Mouse (Mus musculus) embryonic facial prominence, embryonic 12.5 days (tissue): ENCODE measurements around the gene Fcgr3. TPM values are rescaled to one million over a fixed set of nuclear protein-coding genes. Genes with fewer than 3 reads are reported as not detected.
"Not testable (repeated sequence)": the region's sequence is repeated elsewhere in the genome, so short reads cannot be mapped to it uniquely, and the experiment has no call there.

Experiments used
- ATAC-seq: fragments of 200-750 bp; cut with Nextera tagmentation; 2 replicates; pipeline ENCODE4 v1.8.0; 2017; ENCODE audit not compliant: insufficient number of reproducible peaks, insufficient read depth, low FRiP score, low TSS enrichment
- H3K27ac ChIP-seq: fragments of 300-500 bp; sonication (generic); 2 replicates; pipeline ENCODE4 v1.5.1; 2016; ENCODE audit warnings: mild to moderate bottlenecking
- H3K27me3 ChIP-seq: fragments of 300-500 bp; sonication (generic); 2 replicates; pipeline ENCODE4 v1.6.1; 2016; ENCODE audit warnings: mild to moderate bottlenecking, moderate library complexity
- H3K36me3 ChIP-seq: fragments of 300-500 bp; sonication (generic); 2 replicates; pipeline ENCODE4 v1.6.1; 2016; ENCODE audit warnings: mild to moderate bottlenecking
- H3K4me1 ChIP-seq: fragments of 300-500 bp; sonication (generic); 2 replicates; pipeline ENCODE4 v1.6.1; 2016
- H3K4me2 ChIP-seq: fragments of 300-500 bp; sonication (generic); replicated peaks from 2 replicates; pipeline ENCODE4 v1.6.1; 2016; ENCODE audit warnings: mild to moderate bottlenecking, moderate library complexity
- H3K4me3 ChIP-seq: fragments of 300-500 bp; sonication (generic); 2 replicates; pipeline ENCODE4 v1.5.1; 2016; ENCODE audit warnings: mild to moderate bottlenecking
- H3K9ac ChIP-seq: fragments of 300-500 bp; sonication (generic); 2 replicates; pipeline ENCODE4 v1.6.1; 2016; ENCODE audit warnings: mild to moderate bottlenecking, moderate library complexity
- H3K9me3 ChIP-seq: fragments of 300-500 bp; sonication (generic); 2 replicates; pipeline ENCODE4 v1.6.1; 2016; ENCODE audit warnings: mild to moderate bottlenecking, moderate library complexity
- WGBS: fragments of 180-500 bp; shearing (Covaris S2); methylation state at CpG from one replicate; pipeline ENCODE4 v1.1.7; 2016; 5-methylcytosine and 5-hydroxymethylcytosine counted together
- polyA plus RNA-seq: library from polyadenylated mRNA; unstranded; fragments of >200 nt; fragmentation: Nextera tagmentation; extraction: Ambion mirVana; gene quantifications from 2 replicates; pipeline ENCODE4 v1.2.1, GENCODE M21; 2016

Gene Fcgr3
- polyA plus RNA-seq, 1 experiment from 2014 or later = 6.5 TPM

- Histone ChIP-seq H3K9ac (peak overlapping the region; percentile 57), H3K27me3 (no peaks in the 10 kb centered on the region), H3K9me3 (no peaks in the 10 kb centered on the region), H3K27ac (peak overlapping the region; percentile 76), H3K4me1 (0 out of 2 replicates have a peak, but pooled peaks cover 4% of the 10 kb centered on the region), H3K36me3 (no peaks in the 10 kb centered on the region), H3K4me3 (peak overlapping the region; percentile 77), H3K4me2 (peak overlapping the region; percentile 54)
- under 1% methylated on average over 40 of the region's 40 CpGs for WGBS
- ATAC-seq = peak; percentile 80
These were observed 37.2 kb upstream of the Fcgr3 start for GRCm38 (mm10) chr1:171101733-171102546.

GRCm38 (mm10) chr1:171101033-171101432, 36.3 kb upstream of the Fcgr3 start:
- 0 out of 2 replicates have a peak overlapping the region, but pooled peaks have one; percentile 3 for H3K4me3 ChIP-seq
- no peak overlapping the region for H3K9ac ChIP-seq
- H3K4me1 ChIP-seq = 0 out of 2 replicates have a peak, but pooled peaks cover 9% of the 10 kb centered on the region
- H3K27ac ChIP-seq = no peak overlapping the region
- H3K9me3 ChIP-seq = no peaks in the 10 kb centered on the region
- WGBS = 51% methylated on average over 2 of the region's 2 CpGs
- H3K27me3 ChIP-seq = no peaks in the 10 kb centered on the region
- H3K36me3 ChIP-seq = no peaks in the 10 kb centered on the region
- ATAC-seq = no peak
- no peak overlapping the region for H3K4me2 ChIP-seq

GRCm38 (mm10) chr1:171097612-171098011, 32.9 kb upstream of the Fcgr3 start:
- Histone ChIP-seq H3K9ac (no peak overlapping the region), H3K4me1 (0 out of 2 replicates have a peak, but pooled peaks cover 5% of the 10 kb centered on the region), H3K36me3 (no peaks in the 10 kb centered on the region), H3K4me2 (no peak overlapping the region), H3K4me3 (no peak overlapping the region), H3K9me3 (no peaks in the 10 kb centered on the region), H3K27ac (no peak overlapping the region), H3K27me3 (no peaks in the 10 kb centered on the region)
- WGBS = 29% methylated on average over 2 of the region's 2 CpGs
- no peak for ATAC-seq

- H3K9me3 ChIP-seq = no peaks in the 10 kb centered on the region
- ATAC-seq = no peak
- H3K27me3 ChIP-seq = no peaks in the 10 kb centered on the region
- H3K4me3 ChIP-seq = no peak overlapping the region
- no peaks in the 10 kb centered on the region for H3K36me3 ChIP-seq
- no peak overlapping the region for H3K27ac ChIP-seq
- H3K4me1 ChIP-seq = 0 out of 2 replicates have a peak, but pooled peaks cover 5% of the 10 kb centered on the region
- H3K9ac ChIP-seq = no peak overlapping the region
- H3K4me2 ChIP-seq = no peak overlapping the region
These were observed 32.4 kb upstream of the Fcgr3 start for GRCm38 (mm10) chr1:171097136-171097535.

GRCm38 (mm10) chr1:171096110-171096964, 31.6 kb upstream of the Fcgr3 start:
- peak overlapping the region; percentile 17; the same call in 1 of the 2 replicates for H3K4me2 ChIP-seq
- WGBS = 23% methylated on average over 10 of the region's 10 CpGs
- no peaks in the 10 kb centered on the region for H3K9me3 ChIP-seq
- 0 out of 2 replicates have a peak, but pooled peaks cover 5% of the 10 kb centered on the region for H3K4me1 ChIP-seq
- no peak overlapping the region for H3K9ac ChIP-seq
- no peaks in the 10 kb centered on the region for H3K36me3 ChIP-seq
- H3K27me3 ChIP-seq = no peaks in the 10 kb centered on the region
- H3K4me3 ChIP-seq = no peak overlapping the region
- no peak overlapping the region for H3K27ac ChIP-seq
- no peak for ATAC-seq

- H3K27ac ChIP-seq = no peak overlapping the region
- no peak for ATAC-seq
- no peak overlapping the region for H3K9ac ChIP-seq
- no peak overlapping the region for H3K4me3 ChIP-seq
- H3K9me3 ChIP-seq = no peaks in the 10 kb centered on the region
- no peak overlapping the region for H3K4me2 ChIP-seq
- 0 out of 2 replicates have a peak, but pooled peaks cover 5% of the 10 kb centered on the region for H3K4me1 ChIP-seq
- no peaks in the 10 kb centered on the region for H3K36me3 ChIP-seq
- H3K27me3 ChIP-seq = no peaks in the 10 kb centered on the region
- WGBS = 57% methylated on average over 4 of the region's 4 CpGs
These were observed 29.7 kb upstream of the Fcgr3 start for GRCm38 (mm10) chr1:171094424-171094823.

GRCm38 (mm10) chr1:171090761-171091160, 26.0 kb upstream of the Fcgr3 start:
- 75% methylated on average over 2 of the region's 2 CpGs for WGBS
- Histone ChIP-seq H3K36me3 (no peaks in the 10 kb centered on the region), H3K9me3 (no peaks in the 10 kb centered on the region), H3K27me3 (peaks cover 11% of the 10 kb centered on the region), H3K4me3 (no peak overlapping the region), H3K27ac (no peak overlapping the region), H3K4me2 (no peak overlapping the region), H3K4me1 (0 out of 2 replicates have a peak, but pooled peaks cover 3% of the 10 kb centered on the region), H3K9ac (no peak overlapping the region)
- no peak for ATAC-seq

- H3K4me3 ChIP-seq = no peak overlapping the region
- no peak overlapping the region for H3K27ac ChIP-seq
- 90% methylated on average over 1 of the region's 1 CpGs for WGBS
- no peak for ATAC-seq
- H3K36me3 ChIP-seq = no peaks in the 10 kb centered on the region
- H3K9ac ChIP-seq = no peak overlapping the region
- H3K9me3 ChIP-seq = no peaks in the 10 kb centered on the region
- 0 out of 2 replicates have a peak, but pooled peaks cover 3% of the 10 kb centered on the region for H3K4me1 ChIP-seq
- peaks cover 15% of the 10 kb centered on the region for H3K27me3 ChIP-seq
- no peak overlapping the region for H3K4me2 ChIP-seq
These were observed 25.2 kb upstream of the Fcgr3 start for GRCm38 (mm10) chr1:171089891-171090290.

GRCm38 (mm10) chr1:171088237-171088869, 23.6 kb upstream of the Fcgr3 start:
- H3K4me1 ChIP-seq, H3K9ac ChIP-seq, ATAC-seq, H3K36me3 ChIP-seq, H3K27ac ChIP-seq, H3K9me3 ChIP-seq: not testable (repeated sequence)
- peak overlapping the region; percentile 7; the same call in 1 of the 2 replicates for H3K4me3 ChIP-seq
- peak overlapping the region; percentile 38 for H3K4me2 ChIP-seq
- 5% methylated on average over 10 of the region's 10 CpGs for WGBS
- peaks cover 18% of the 10 kb centered on the region for H3K27me3 ChIP-seq

GRCm38 (mm10) chr1:171085718-171086117, 21.0 kb upstream of the Fcgr3 start:
- no peak for ATAC-seq
- H3K27me3 ChIP-seq = peaks cover 25% of the 10 kb centered on the region
- H3K27ac ChIP-seq = no peak overlapping the region
- no peaks in the 10 kb centered on the region for H3K9me3 ChIP-seq
- no peaks in the 10 kb centered on the region for H3K36me3 ChIP-seq
- 0 out of 2 replicates have a peak, but pooled peaks cover 3% of the 10 kb centered on the region for H3K4me1 ChIP-seq
- H3K9ac ChIP-seq = peak overlapping the region; percentile 44
- WGBS = under 1% methylated on average over 26 of the region's 26 CpGs
- peak overlapping the region; percentile 76 for H3K4me2 ChIP-seq
- H3K4me3 ChIP-seq = peak overlapping the region; percentile 46

GRCm38 (mm10) chr1:171081512-171082231, 16.9 kb upstream of the Fcgr3 start:
- H3K9ac ChIP-seq, H3K27ac ChIP-seq, H3K4me1 ChIP-seq, H3K4me3 ChIP-seq, H3K36me3 ChIP-seq, H3K9me3 ChIP-seq, H3K4me2 ChIP-seq: not testable (repeated sequence)
- 34% methylated on average over 12 of the region's 17 CpGs for WGBS
- ATAC-seq = peak; percentile 22; the same call in 1 of the 2 replicates
- peaks cover 39% of the 10 kb centered on the region for H3K27me3 ChIP-seq
